Mouse (Mus musculus) right cerebral cortex, postnatal 25 days (tissue): ENCODE data around the gene Ltbp4.

Experiments used
- DNase-seq: peaks from one replicate; pipeline ENCODE4 v3.0.0; 2022

Ltbp4 gene

GRCm38 (mm10) chr7:27257046-27257851, 80.2 kb downstream of the Ltbp4 start:
- peak; percentile 81 for DNase-seq

GRCm38 (mm10) chr7:27255721-27256120, 81.8 kb downstream of the Ltbp4 start:
- DNase-seq: no peak
